Mouse (Mus musculus) CD8-positive naive resting alpha-beta T cell, adult 2 months (primary cell): ENCODE measurements around the gene Rngtt.
"Not testable (repeated sequence)": the region's sequence is repeated elsewhere in the genome, so short reads cannot be mapped to it uniquely, and the experiment has no call there.

ENCODE experiments used
- DNase-seq, 2 experiments: peaks; one replicate each; pipeline ENCODE4 v3.0.0; 2022; ENCODE audit warnings: low read depth in 2 of 2, low spot score in 2 of 2

Gene Rngtt

GRCm38 (mm10) chr4:33310840-33311437, 828 bp downstream of the Rngtt start:
- no peak for DNase-seq

GRCm38 (mm10) chr4:33314150-33314549, 4.0 kb downstream of the Rngtt start:
- not testable (repeated sequence) for DNase-seq

- no peak for DNase-seq
Measured at GRCm38 (mm10) chr4:33315840-33316239, 5.7 kb downstream of the Rngtt start.

- no peak for DNase-seq
Measured at GRCm38 (mm10) chr4:33331147-33331546, 21.0 kb downstream of the Rngtt start.

GRCm38 (mm10) chr4:33332956-33333455, 22.9 kb downstream of the Rngtt start:
- no peak for DNase-seq

- no peak for DNase-seq
Measured at GRCm38 (mm10) chr4:33337999-33338398, 27.9 kb downstream of the Rngtt start.

- DNase-seq = no peak
Measured at GRCm38 (mm10) chr4:33342877-33343731, 33.0 kb downstream of the Rngtt start.

GRCm38 (mm10) chr4:33343732-33344057, 33.6 kb downstream of the Rngtt start:
- no peak for DNase-seq

GRCm38 (mm10) chr4:33363451-33363850, 53.3 kb downstream of the Rngtt start:
- DNase-seq = no peak

- DNase-seq = no peak
Measured at GRCm38 (mm10) chr4:33374916-33375315, 64.8 kb downstream of the Rngtt start.

GRCm38 (mm10) chr4:33377642-33378041, 67.5 kb downstream of the Rngtt start:
- no peak for DNase-seq

GRCm38 (mm10) chr4:33378894-33379293, 68.8 kb downstream of the Rngtt start:
- no peak for DNase-seq

GRCm38 (mm10) chr4:33388899-33389298, 78.8 kb downstream of the Rngtt start:
- DNase-seq = no peak

GRCm38 (mm10) chr4:33390660-33391059, 80.5 kb downstream of the Rngtt start:
- no peak for DNase-seq

- DNase-seq = no peak
Measured at GRCm38 (mm10) chr4:33393437-33393836, 83.3 kb downstream of the Rngtt start.

GRCm38 (mm10) chr4:33396222-33397176, 86.4 kb downstream of the Rngtt start:
- DNase-seq = peak; percentile 54 to 65

- DNase-seq = no peak
Measured at GRCm38 (mm10) chr4:33405723-33406293, 95.7 kb downstream of the Rngtt start.

- DNase-seq = no peak
Measured at GRCm38 (mm10) chr4:33413791-33414190, 103.7 kb downstream of the Rngtt start.

- DNase-seq = no peak
Measured at GRCm38 (mm10) chr4:33414781-33415180, 104.7 kb downstream of the Rngtt start.

- DNase-seq = no peak
Measured at GRCm38 (mm10) chr4:33417391-33417790, 107.3 kb downstream of the Rngtt start.

GRCm38 (mm10) chr4:33419644-33420043, 109.5 kb downstream of the Rngtt start:
- DNase-seq = no peak
